Mouse (Mus musculus) adrenal gland, adult (tissue): Measurements from ENCODE around the gene Ak7.
A peak's percentile ranks its signal among the peaks of the same experiment; 100 is the strongest.

Experiments
- DNase-seq, 2 experiments: peaks; one replicate each; pipeline ENCODE4 v3.0.0; 2022 to 2023; ENCODE audit warnings: low spot score in 1 of 2; ENCODE audit not compliant: inconsistent age in 2 of 2

Gene Ak7

GRCm38 (mm10) chr12:105727268-105727667 lies 21.5 kb downstream of the Ak7 start:
- DNase-seq: no peak

GRCm38 (mm10) chr12:105727964-105728363 lies 22.2 kb downstream of the Ak7 start:
- DNase-seq: peak in 1 of 2 experiments; percentile 74

DNA sequence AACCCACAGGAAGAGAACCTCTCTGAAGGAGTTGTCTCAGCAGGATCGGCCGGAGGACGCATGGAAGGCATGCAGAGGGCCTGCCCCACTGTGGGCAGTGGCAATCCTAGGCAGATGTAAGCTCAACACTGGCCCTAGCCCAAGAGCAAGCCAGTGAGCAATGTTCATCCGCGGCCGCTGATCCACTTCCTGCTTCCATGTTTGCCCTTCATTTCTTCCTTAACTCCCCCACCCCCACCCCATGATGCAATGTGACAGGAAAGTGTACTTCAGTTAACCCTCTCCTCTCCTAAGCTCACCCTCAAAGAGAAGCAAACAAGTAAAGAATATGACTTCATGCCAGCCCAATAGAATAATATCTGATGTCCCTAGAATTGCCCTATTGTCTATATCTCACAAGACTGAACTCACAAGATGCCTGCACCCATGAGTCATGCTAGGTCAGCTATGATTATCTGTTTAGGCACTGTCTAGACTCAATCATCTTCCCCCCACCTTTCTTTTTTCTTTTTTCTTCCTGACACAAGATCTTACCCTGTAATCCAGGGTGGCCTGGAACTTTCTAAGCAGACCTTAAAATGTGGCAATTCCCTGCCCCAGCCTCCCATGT lies 25.2 kb downstream of the Ak7 start:
- no peak for DNase-seq

GRCm38 (mm10) chr12:105733370-105734159 lies 27.8 kb downstream of the Ak7 start:
- no peak for DNase-seq

GRCm38 (mm10) chr12:105735226-105735888 lies 29.6 kb downstream of the Ak7 start:
- no peak for DNase-seq

DNA sequence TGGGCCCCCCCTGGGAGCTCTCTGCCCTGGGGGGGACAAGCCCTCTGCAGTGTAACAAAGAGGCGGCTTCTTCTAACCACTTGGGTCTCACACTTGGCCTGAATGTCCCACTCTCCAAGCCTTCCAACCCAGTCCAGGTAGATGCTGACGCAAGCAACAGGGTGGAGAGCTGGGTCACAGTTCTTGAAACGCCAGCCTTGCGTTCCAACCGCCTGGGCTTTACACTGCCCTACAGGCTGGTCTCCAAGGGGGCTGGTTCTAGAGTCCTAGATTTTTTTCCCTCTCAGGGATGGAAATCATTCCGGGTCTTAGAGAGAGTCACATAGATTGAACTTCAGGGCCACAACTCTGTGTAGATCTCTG lies 30.1 kb downstream of the Ak7 start:
- no peak for DNase-seq

- no peak for DNase-seq
These were observed 32.7 kb downstream of the Ak7 start for GRCm38 (mm10) chr12:105738316-105739096.

GRCm38 (mm10) chr12:105739656-105740055 lies 33.9 kb downstream of the Ak7 start:
- no peak for DNase-seq

DNA sequence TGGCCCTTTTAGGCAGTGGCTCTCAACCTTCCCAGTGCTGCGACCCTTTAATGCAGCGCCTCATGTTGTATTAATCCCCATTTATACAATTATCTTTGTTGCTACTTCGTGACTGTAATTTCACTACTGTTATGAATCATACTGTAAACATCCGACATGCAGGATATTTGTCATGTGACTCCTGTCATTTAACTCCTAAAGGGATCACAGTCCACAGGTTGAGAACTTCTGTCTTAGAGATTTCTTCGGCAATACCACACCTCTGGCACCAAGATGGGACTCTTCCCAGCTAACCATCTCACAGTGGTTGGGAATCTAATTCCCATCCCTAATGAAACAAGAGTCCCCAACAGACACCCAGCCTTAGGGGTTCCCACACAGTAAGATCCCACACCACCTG lies 42.3 kb downstream of the Ak7 start:
- no peak for DNase-seq

DNA sequence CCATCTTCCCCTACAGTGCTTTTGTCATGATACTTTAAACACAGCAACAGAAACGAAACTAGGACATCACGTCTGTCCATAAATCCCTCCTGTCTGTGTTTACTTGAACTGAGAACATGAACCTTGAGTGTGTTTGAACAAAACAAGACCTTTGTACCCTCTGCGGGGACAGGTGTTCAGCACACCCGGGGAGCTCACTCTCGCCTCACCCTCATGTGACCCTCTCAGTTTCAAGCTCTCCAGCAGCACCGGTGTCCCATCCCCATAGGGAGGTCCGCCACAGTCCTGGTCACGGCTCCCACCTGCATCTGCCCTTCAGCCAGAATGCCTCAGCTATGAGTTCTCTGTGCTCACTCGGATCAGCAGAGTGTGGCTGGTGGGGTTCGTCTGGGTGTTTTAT lies 48.0 kb downstream of the Ak7 start:
- no peak for DNase-seq

DNA sequence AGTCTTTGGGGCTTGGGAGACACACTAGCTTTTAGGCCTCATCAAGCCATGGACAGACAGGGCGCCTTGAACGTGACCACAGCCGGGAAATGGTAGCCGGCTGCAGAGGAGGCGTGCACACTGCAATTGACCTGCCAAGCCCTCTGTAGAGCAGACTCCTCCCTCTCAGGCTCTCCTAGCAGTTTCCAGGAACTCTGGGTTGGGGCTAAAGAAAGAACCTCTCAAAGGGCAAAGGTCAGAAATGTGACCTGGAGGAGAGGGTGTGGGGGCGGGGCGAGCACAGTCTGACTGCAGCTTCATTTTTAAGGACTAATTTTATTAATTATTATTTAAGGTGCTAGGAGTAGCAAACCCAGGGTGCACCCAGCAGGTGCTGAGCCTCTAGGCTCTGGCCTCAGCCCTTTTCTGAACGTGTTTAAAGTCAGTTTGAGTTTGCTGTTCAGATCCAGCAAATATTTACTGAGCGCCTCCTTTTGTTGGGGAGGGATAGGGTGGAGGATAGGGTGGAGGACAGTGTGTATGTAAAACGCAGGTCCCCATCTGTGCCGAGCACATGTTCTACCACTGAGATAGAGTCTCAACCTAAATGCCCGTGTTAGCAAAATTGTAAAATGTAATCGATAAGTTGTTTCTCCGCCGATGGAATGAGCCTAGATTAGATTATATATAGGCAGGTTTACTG lies 52.2 kb downstream of the Ak7 start:
- DNase-seq: no peak

- peak in 1 of 2 experiments; percentile 37 for DNase-seq
These were observed 53.1 kb downstream of the Ak7 start for GRCm38 (mm10) chr12:105758911-105759310.

DNA sequence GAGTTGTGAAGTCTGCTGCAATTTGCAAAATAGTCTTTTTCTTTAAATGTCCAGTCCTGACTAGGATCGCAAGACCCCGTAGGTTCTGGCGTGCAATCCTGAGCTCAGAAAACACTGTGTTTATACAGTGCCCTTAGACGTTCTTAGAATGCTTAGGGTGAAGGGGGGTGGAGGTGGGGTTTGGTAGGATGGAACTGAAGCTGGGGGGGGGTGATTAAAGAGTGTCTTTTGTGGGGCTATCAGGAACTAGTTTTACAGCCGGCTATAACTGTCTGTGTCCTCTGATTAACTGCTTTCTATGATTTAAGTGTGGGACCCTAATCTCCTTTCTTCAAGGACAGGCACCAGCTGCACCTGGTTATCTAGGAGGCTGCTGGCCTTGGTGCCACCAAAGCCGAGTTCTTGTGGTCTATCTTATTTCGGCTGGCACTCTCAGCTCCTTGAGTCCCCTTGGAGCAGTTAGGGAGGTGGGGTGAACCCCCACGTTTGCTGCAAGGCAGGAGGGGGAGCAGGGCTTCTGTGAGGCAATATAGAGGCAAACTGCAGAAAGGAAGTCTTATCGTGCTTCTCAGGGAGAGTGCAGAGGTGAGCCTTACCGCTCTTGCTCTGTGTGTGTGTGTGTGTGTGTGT lies 54.2 kb downstream of the Ak7 start:
- DNase-seq: peak; percentile 31 to 39

DNA sequence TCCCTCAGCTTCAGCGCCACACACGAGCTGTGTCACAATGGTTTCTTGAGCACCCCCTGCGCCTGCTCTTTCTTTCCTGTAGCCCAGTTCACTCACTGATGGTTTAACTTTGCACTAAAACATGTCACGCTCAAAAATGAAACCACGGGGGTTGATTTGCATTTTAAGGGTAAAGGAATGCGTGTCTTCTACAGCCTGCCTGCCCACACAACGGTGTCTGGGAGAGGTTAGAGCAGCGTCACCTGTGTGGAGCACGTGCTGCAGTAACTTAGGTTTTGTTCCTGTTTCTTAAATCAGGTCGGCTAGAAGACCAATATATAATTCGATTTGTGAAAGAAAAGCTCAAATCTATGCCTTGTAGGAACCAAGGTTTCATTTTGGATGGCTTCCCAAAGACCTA lies 55.4 kb downstream of the Ak7 start:
- DNase-seq: peak; percentile 33 to 64

DNA sequence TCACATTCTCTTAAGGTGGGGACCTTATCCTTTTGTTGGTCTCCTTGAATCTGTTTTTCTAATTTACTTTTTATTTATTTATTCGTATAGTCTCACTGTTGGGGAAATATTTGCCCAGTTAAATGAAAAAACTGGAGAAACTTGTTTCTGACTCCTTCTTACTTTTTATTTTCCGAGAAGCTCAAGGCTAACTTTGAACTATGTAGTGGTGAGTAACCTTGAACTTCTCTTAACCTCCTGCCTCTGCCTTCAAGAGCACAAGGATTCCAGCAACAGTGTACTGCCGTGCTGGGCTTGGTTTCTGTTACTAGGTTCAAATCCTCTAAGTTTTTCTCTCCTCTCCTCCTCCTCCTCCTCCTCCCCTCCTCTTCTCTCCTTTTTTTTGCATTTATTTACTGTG lies 55.9 kb downstream of the Ak7 start:
- DNase-seq: peak in 1 of 2 experiments; percentile 54

DNA sequence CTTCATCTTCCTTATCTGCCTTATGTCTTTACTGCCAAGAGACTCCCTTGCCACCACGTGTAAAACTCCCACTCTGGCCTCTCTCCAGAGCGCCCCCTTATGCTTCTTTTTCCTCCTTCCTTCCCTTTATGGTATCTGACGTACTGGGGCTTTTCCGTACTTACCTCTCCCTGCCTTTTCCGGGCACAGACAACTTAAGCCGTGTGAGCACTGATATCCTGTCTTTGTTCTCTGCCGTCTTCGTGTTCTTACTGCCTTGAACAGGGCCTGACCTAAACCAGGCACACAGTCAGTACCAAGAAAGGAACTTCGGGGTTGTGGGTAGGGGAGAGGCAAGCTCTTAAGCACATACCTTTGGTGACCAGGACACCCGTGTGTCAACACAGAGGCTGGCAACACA lies 63.9 kb downstream of the Ak7 start:
- no peak for DNase-seq

DNA sequence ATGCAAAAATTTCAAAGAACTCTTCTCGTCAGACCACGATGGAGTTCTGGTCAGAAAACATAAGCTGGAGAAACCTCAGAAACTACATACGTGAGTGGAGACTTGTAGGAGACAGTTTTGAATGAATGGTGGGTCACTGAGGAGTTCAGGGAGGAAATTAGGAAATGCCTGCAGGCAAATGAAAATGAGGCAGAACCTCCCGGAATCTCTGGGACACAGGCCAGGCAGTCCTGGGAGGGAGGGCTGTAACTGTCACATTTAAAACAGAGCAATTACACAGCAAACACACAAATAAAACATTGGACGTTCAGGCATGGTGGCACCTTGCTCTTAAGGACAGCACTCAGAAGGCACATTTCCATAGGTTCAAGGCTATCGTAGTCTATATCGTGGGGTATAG lies 69.1 kb downstream of the Ak7 start:
- peak in 1 of 2 experiments; percentile 74 for DNase-seq

- no peak for DNase-seq
These were observed 71.9 kb downstream of the Ak7 start for GRCm38 (mm10) chr12:105777651-105778050.

DNA sequence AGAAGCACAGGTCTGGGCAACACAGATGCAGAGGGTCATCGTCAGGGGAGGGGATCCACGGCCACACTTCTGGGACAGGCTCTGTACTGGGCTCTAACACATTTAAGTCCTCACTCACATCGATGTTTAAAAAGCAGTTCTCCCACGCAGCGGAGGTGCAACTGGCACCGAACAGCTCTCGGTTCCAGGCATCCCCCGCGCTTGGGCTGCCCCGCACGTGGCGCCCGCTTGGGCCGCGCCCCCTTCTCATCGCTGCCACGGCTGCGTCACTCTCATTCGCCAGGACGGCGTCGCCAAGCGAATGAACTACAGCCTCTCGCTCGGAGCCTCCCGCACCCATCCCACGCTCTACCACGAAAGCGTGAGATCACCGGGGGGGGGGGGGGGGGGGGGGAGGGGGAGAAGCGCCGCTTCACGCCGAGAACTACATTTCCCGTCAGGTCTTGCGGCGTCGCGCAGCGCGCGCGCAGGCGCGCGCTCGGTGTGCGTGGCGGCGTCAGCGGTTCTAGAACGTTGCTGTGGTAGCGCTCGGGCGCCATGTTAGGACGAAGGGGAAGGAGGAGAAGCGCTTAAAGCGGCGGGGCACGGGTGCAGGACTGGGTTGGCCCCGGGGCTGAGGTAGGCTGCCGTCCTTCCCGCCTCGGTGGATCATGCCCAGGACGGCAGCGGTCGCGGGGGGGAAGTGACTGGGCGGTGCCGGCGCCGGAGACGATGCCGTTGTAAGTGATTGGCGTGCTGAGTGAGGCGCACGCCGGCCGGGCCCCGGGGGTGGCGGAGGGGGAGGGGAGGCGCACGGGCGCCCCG lies 78.6 kb downstream of the Ak7 start, which contains the start of gene Papola:
Gene Papola, plus strand, starts transcription at position 499 of the 804 bp plus-strand sequence.
- DNase-seq: peak; percentile 93 to 97
